Mouse (Mus musculus): Measurements from ENCODE around the gene Abhd13.

Abhd13 gene

DNA sequence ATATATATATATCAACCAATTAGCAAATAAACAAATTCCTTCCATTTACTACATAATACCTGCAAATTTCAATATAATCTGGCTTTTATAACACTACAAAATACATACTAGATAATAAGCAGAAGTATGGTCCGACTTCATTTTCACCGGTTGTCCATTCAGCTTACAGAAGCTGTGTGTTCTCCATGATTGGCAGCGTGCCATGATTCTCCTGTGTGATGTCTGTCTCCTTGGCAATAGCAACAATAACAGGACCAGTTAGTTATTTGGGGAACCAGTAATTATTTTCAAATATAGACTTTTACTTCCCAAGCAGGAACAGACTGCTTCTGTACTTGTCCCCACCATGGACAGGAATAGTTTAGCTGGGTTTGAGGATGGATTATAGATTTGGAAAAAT lies 39.7 kb downstream of the Abhd13 start:
- no peak for DNase-seq

DNA sequence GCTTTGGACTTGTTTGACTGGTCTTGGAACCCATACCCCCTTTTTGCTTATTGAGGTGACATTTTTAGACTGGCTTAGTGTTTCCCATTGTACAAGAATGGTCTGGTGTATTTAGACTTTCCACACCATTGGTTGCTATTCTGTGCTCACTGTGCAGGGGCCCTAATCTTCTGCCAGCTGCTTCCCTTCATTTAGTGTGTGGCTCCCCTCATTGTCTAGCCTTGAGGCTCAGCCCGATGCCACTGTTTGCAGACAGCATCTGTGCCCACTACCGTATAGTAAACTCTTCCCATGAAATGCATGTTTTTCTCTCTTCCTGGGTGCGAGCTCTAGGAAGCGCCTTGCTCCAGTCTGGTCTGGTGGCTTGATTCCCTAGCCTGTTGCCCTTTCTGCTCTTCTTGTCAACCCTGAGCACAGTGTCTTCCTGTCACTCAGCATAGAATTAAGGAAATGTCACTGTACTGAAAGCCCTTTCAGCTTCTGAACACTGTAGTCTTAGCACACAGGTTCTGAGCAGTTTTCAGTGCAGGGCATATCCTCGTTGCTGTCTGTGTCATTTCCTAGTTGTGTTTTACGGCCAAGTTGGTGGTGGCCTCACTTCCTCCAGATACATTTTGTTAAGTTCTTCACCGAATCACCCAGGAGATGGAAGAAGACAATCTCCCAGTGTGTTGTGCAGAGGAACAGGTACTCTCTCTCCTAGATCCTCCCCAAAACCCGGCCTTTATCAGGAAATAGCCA lies 53.0 kb downstream of the Abhd13 start:
- no peak for DNase-seq

DNA sequence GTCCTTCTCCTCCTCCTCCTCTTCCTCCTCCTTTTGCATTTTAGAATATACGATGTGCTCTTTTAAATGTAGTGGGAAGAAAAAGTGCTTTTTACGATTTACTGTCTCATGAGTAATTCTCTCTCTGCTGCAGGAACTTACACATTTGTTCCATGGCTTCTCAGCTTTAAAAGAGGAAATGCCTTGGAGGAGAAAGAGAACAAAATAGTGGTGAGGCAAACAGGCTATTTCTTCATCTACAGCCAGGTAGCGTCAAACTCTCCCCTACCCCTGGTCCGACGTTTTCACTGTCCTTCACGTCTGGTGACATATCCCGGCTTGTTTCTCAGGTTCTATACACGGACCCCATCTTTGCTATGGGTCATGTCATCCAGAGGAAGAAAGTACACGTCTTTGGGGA lies 53.7 kb downstream of the Abhd13 start:
- DNase-seq = no peak

DNA sequence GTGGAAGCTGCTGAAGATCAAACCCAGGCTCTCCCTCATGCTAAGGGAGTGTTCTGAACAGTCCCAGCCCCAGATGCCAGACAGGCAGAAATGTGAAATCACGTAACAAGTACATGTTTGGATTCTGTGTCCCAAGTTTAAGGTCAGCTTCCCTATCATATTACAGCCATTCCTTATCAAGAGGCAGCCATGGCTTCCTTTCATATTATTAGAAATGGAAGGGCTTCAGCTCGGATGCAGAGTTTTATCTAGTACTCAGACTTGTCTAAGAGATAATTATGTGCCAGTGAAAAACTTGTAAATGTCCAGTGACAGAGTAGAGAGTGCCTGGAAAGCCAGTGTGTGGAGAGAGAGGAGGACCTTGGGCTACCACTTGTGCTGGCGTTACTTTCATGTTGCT lies 63.4 kb downstream of the Abhd13 start:
- DNase-seq = no peak

Measured in cerebellum, adult 9-10 months (tissue).